Mouse (Mus musculus) cerebellum, postnatal 4 days (tissue): ENCODE measurements around the gene Vmn2r90.
"Not testable (repeated sequence)": the region's sequence is repeated elsewhere in the genome, so short reads cannot be mapped to it uniquely, and the experiment has no call there.

Experiments used
- DNase-seq, 2 experiments: peaks; one replicate each; pipeline ENCODE4 v3.0.0; 2022; ENCODE audit warnings: low spot score in 2 of 2, mixed read lengths in 1 of 2

The Vmn2r90 gene

DNA sequence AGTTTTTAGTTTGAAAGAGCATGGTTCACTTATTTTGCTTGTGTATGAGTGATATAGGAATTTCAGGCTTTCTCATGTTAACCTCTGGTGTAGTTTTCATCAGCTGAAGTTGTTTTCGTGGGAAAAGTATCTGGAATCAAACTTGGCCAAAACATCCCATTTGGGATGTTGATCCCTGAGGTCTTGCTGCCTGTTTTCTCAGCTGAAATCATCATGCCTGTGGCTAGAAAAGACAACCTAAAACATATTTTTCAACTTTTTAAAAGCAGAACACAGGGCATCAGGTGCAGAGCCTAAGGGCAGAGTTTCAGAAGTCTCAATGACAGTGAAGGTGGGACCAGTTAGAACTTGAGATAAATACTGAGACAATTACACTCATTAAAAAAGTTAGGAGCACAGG, at the start of gene Vmn2r90:
Gene Vmn2r90, plus strand, starts transcription at position 301 of the 400 bp plus-strand sequence.
- no peak for DNase-seq

DNA sequence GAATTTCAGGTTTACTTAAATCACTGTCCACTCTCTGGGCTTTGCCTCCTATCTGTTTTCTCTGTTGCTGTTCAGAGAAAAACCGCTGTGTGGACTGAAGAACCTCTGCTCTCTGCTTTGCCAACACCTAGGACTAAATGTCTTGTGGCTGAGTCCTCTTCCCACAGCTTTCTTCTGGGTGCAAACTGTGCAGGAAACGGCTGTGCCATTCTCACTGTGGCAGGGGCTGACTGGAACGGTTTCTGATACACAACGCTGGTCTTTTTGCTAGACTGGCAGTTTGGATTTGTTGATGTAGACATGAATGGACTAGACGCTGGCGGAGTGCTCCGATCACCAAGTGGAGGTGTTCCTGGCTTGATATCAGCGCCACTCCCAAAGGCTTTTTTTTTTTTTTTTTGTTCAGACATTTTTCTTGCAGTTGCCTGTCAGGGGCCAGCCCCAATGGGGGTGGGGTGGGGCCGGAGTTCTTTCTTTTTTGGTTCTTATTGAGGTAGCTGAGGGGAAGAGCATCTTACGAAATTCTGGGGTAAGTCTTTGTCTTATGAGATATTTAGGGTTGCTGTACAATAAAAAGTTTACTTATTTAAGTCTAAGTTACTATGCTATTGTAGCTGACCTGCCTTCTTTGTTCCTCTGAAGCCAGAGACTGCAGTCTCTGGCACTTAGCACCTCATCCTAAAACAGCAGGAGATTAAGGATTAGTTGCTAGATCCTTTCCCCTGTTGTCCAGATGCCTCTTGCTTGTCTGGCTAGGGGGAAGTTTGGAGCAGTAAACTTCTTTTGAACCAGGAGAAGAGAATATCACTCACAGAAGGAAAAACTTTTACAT, 48.3 kb upstream of the Vmn2r90 start:
- DNase-seq: no peak

DNA sequence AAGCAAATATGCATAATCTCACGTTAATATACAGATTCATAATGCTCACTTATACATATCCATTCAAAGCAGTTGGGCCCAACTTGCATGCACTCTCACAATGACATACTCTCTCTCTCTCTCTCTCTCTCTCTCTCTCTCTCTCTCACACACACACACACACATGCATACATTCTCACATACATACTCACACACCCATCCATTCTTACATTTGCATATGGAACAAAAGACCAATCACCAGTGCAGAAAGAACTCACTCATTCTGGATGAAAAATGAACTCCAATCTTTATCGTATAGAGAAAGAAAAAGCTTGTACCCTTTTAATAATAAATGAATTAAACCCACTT, 47.7 kb upstream of the Vmn2r90 start:
- DNase-seq: no peak

GRCm38 (mm10) chr17:17678781-17679180, 24.8 kb upstream of the Vmn2r90 start:
- DNase-seq: no peak

DNA sequence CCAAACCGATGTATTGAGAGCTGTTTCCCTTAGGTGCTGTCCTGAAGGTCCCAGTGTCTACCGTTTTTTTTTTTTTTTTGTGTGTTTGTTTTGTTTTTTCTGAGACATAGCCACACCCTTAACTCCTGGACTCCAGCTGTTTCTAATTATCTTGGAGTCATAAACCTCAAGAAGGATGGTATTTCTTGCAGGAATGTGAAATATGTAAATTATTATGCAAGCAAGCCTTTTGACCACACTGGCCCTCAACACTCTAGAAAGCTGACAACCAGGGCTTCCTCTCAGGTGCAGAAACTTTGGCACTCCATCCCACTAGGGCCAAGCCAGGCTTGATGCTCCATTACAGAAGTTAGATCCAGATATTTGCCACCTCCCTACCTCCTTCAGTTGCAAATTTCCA, 12.9 kb upstream of the Vmn2r90 start:
- no peak for DNase-seq

DNA sequence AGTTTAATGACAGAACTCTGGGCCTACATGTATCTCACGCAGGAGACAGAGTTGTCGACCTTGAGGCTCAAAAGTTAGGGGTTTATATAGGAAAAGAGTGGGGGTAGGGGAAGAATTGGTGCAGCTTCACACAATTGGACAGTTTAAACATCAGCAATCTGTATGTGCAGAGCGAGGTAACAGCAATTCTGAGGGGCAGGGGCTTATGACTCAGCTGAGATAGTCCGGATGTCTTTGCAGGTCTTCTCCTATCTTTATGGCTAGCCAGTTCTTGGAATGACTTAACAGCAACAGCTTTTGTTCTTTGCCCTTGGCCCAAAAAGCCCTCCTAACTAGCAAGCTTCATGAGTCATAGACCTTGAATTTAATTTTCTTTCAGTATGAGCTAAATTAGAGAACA, 28.8 kb downstream of the Vmn2r90 start:
- DNase-seq: not testable (repeated sequence)

- no peak for DNase-seq
Measured at GRCm38 (mm10) chr17:17738635-17739034, 35.1 kb downstream of the Vmn2r90 start.

- not testable (repeated sequence) for DNase-seq
Measured at GRCm38 (mm10) chr17:17739300-17739699, 35.8 kb downstream of the Vmn2r90 start.

DNA sequence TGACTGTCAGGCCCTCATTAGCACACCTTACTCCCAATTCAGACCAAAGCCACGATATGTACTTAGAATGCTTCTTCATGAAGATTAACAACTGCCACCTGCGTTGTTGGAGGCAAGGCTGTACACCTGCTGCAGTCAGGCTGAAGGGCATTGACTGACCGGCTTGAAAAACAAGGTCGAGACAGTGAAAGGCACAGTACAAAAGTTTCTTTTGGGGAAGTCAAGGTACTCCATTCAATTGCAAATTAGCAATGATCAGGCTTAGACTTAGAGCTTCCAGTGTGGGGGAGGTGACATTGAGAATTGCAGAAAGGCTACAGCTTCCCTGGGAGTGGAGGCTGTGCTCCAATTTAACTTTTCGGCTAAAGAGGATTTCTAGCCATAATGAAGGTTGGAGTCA, 36.4 kb downstream of the Vmn2r90 start:
- DNase-seq: not testable (repeated sequence)

DNA sequence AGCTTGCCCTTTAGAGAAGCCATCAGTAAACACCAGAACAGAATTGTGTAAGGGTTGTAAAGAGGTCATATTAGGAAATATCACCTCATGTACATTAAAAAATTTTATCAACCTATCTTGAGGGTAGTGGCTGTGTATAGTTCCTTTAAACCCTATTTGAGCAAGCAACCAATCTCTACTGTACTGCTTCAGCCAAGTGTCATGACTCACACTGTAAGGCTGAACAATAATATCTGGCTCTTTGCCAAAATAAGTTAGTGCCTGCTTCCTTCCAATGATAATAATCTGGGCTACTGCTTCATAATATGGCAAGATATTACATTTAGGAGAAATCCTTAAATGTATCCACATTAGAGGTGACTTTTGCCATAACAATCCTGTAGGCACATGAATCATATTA, 38.0 kb downstream of the Vmn2r90 start:
- DNase-seq: not testable (repeated sequence)

GRCm38 (mm10) chr17:17749371-17749770, 45.8 kb downstream of the Vmn2r90 start:
- peak; percentile 26 to 35 for DNase-seq

GRCm38 (mm10) chr17:17762614-17763293, 59.2 kb downstream of the Vmn2r90 start:
- no peak for DNase-seq

DNA sequence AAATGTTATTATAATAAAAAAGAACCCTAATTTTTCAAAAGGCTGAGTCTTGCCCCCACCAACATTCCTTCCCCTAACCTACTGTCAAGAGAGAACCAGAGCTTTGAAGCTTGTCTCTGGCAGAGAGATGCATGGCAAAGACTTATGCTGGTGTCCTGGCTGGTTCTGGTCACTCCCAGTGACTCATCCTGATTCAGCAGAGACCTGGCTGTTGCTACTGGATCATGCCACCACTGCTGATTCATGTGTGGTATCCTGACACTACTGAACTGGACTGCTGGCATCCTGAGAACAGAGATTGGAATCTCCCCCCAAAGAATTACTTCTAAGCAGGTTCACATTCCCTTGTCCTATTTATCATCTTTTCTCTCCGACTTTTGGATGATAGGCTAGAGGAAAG, 60.7 kb downstream of the Vmn2r90 start:
- DNase-seq: no peak

DNA sequence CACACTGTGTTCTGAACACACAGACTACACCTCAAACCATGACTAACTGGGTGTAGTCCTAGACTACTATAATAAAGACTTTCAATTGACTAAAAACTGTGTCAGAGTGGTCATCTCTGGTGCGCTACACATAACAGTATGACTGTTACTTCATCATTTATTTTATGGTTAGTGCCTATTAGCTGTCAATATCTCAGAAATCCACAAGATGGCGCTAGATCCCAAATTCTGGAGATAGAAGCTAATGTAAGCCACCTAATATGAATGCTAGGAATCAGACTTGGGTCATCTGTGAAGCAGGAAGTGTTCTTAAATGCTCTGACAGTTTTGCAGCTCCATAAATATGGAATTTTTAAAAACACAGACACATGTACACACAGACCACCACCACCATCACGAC, 62.9 kb downstream of the Vmn2r90 start:
- DNase-seq: peak in 1 of 2 experiments; percentile 9
